Mouse (Mus musculus): ENCODE data around the gene Exosc2.
A peak's percentile ranks its signal among the peaks of the same experiment; 100 is the strongest.

Gene Exosc2

GRCm38 (mm10) chr2:31670551-31671035 is at the start of gene Exosc2:
Gene Exosc2 (plus strand): TSS chr2:31670715.
- peak; percentile 96 for DNase-seq (ENCODE audit: low spot score)

- no peak for DNase-seq (ENCODE audit: low spot score)
Measured at GRCm38 (mm10) chr2:31633531-31633930, 37.0 kb upstream of the Exosc2 start.

- no peak for DNase-seq (ENCODE audit: low spot score)
Measured at GRCm38 (mm10) chr2:31635281-31636137, 35.0 kb upstream of the Exosc2 start.

GRCm38 (mm10) chr2:31636138-31636741 is 34.3 kb upstream of the Exosc2 start:
- no peak for DNase-seq (ENCODE audit: low spot score)

- no peak for DNase-seq (ENCODE audit: low spot score)
Measured at GRCm38 (mm10) chr2:31636742-31637141, 33.8 kb upstream of the Exosc2 start.

- no peak for DNase-seq (ENCODE audit: low spot score)
Measured at GRCm38 (mm10) chr2:31637311-31637710, 33.2 kb upstream of the Exosc2 start.

- DNase-seq (ENCODE audit: low spot score), result peak; percentile 25
Measured at GRCm38 (mm10) chr2:31637807-31638206, 32.7 kb upstream of the Exosc2 start.

- no peak for DNase-seq (ENCODE audit: low spot score)
Measured at GRCm38 (mm10) chr2:31638581-31639465, 31.7 kb upstream of the Exosc2 start.

GRCm38 (mm10) chr2:31639466-31639760 is 31.1 kb upstream of the Exosc2 start:
- no peak for DNase-seq (ENCODE audit: low spot score)

- no peak for DNase-seq (ENCODE audit: low spot score)
Measured at GRCm38 (mm10) chr2:31639901-31640608, 30.5 kb upstream of the Exosc2 start, which contains the start of gene Prdm12. Gene Prdm12 (plus strand): TSS chr2:31640037.

GRCm38 (mm10) chr2:31640609-31641507 is 29.7 kb upstream of the Exosc2 start:
- DNase-seq (ENCODE audit: low spot score), result no peak

- no peak for DNase-seq (ENCODE audit: low spot score)
Measured at GRCm38 (mm10) chr2:31641508-31641830, 29.0 kb upstream of the Exosc2 start.

- no peak for DNase-seq (ENCODE audit: low spot score)
Measured at GRCm38 (mm10) chr2:31641929-31642328, 28.6 kb upstream of the Exosc2 start.

GRCm38 (mm10) chr2:31653971-31654853 is 16.3 kb upstream of the Exosc2 start:
- DNase-seq (ENCODE audit: low spot score), result no peak

- peak; percentile 29 for DNase-seq (ENCODE audit: low spot score)
Measured at GRCm38 (mm10) chr2:31654854-31655559, 15.5 kb upstream of the Exosc2 start.

- DNase-seq (ENCODE audit: low spot score), result no peak
Measured at GRCm38 (mm10) chr2:31656374-31656773, 14.1 kb upstream of the Exosc2 start.

- DNase-seq (ENCODE audit: low spot score), result peak; percentile 13
Measured at GRCm38 (mm10) chr2:31662939-31663803, 7.3 kb upstream of the Exosc2 start.

GRCm38 (mm10) chr2:31663804-31664180 is 6.7 kb upstream of the Exosc2 start:
- DNase-seq (ENCODE audit: low spot score), result no peak
